Mouse (Mus musculus) heart, postnatal 25 days (tissue): ENCODE measurements around the gene Crabp2. TPM values are rescaled to one million over a fixed set of nuclear protein-coding genes. Genes with fewer than 3 reads are reported as not detected.
"Not testable (repeated sequence)": the region's sequence is repeated elsewhere in the genome, so short reads cannot be mapped to it uniquely, and the experiment has no call there.

Source experiments
- DNase-seq: peaks from one replicate; pipeline ENCODE4 v3.0.0; 2022; ENCODE audit warnings: low spot score
- intact Hi-C: fragments of 180-260 bp; cut with DNase I; formaldehyde crosslinking; loops from one replicate; pipeline ENCODE4 v1.15.1; 2025
- total RNA-seq, 2 experiments: library from RNA; stranded (reverse); gene quantifications; 2 replicates each; pipeline ENCODE4 v1.2.3; 2021

Crabp2 gene
- not detected for total RNA-seq

- no peak for DNase-seq
- intact Hi-C loops: no loop called here
Measured at GRCm38 (mm10) chr3:87948378-87949265, at the start of gene Crabp2. TSS of gene Crabp2 (plus strand) at chr3:87948666.

DNA sequence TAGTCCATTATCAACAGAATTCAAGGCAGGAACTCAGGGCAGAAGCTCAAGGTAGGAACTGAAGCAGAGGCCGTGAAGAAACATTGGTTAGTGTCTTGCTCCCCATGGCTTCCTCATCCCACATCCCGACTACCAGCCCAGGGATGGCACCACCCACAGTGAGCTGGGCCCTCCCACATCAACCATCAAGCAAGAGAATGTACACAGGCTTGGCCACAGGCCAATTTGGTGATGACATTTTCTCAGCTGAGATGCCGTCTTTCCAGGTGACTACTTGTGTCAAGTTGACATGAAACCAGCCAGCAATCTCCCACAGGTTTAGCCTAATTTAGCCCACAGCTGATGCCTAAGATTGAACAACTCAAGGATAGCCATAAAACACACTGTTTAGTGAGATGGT is 49.2 kb upstream of the Crabp2 start:
- intact Hi-C loops: no loop called here
- DNase-seq: no peak

GRCm38 (mm10) chr3:87899776-87900175 is 48.7 kb upstream of the Crabp2 start:
- intact Hi-C loops: no loop called here
- DNase-seq: no peak

DNA sequence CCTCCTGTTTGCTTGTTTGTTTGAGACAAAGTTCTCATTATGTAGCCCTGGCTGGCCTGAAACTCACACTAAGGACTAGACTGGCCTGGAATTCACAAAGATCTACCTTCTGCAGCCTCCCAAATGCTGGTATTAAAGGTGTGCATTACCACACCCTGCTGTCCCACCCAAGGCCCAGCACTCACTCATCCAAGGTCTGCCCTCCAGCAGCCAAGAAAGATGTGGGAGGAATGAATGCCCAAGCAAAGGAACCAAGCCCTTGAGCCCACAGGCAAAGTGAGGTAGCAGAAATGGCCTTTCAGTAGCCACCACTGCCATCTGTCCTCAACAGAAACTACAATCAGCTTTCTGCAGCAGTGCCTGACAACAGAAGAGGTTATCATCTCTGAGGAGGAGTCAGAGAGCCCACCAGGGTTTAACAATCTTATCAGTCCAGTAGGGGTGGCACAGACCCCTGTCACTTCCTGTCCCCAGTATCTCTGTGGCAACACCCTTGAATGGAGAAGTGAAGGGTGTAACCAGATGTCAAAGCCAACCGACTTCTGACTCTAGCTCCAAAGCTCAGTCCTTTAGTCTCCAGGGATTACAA is 47.3 kb upstream of the Crabp2 start:
- intact Hi-C loops: no loop called here
- DNase-seq: no peak

DNA sequence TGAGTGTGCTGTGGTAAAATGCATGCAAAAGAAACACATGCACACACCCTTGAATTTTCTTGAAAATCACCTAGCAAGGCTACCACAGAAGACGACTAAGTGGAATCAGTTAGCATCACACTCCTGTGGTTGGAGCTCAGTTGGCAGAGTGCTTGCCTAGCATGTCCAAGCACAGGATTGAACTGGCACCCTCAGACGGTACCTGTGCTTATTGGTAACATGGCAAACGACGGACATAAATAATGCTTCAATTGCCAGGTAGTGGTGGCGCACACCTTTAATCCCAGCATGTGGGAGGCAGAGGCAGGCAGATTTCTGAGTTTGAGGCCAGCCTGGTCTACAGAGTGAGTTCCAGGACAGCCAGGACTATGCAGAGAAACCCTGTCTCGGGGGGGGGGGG is 46.5 kb upstream of the Crabp2 start:
- intact Hi-C loops, DNase-seq: not testable (repeated sequence)

DNA sequence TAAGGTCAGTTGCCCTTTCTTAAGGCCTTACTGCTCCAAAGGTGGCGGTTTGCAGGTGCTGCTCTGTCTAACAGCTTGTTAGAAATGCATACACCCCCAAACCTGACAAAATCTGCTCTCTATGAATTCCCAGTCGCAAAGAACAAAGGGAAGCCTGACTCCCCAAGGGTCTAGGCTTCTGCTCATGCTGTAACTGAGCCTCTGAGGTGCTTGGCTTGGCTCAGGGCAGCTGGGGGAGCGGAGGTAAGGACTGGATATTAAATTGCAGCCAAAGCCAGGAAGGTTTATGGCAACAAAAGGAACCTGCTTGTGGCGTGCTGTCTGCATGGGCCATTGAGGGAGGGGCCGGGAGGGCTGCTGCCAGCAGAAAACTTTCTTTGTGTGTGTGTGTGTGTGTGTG is 44.6 kb upstream of the Crabp2 start:
- no peak for DNase-seq
- intact Hi-C loops: no loop called here

GRCm38 (mm10) chr3:87905880-87906485 is 42.5 kb upstream of the Crabp2 start, which contains the start of gene Hdgf:
TSS of gene Hdgf (plus strand) at chr3:87906321.
- peak; percentile 93 for DNase-seq
- intact Hi-C loops: loop anchor here (1.0 kb wide), 1 partner anchor 20 kb away; no protein-coding TSS in a partner anchor

GRCm38 (mm10) chr3:87906601-87906980 is 41.9 kb upstream of the Crabp2 start:
- intact Hi-C loops: loop anchor here (1.0 kb wide), 1 partner anchor 20 kb away; no protein-coding TSS in a partner anchor
- peak; percentile 51 for DNase-seq

DNA sequence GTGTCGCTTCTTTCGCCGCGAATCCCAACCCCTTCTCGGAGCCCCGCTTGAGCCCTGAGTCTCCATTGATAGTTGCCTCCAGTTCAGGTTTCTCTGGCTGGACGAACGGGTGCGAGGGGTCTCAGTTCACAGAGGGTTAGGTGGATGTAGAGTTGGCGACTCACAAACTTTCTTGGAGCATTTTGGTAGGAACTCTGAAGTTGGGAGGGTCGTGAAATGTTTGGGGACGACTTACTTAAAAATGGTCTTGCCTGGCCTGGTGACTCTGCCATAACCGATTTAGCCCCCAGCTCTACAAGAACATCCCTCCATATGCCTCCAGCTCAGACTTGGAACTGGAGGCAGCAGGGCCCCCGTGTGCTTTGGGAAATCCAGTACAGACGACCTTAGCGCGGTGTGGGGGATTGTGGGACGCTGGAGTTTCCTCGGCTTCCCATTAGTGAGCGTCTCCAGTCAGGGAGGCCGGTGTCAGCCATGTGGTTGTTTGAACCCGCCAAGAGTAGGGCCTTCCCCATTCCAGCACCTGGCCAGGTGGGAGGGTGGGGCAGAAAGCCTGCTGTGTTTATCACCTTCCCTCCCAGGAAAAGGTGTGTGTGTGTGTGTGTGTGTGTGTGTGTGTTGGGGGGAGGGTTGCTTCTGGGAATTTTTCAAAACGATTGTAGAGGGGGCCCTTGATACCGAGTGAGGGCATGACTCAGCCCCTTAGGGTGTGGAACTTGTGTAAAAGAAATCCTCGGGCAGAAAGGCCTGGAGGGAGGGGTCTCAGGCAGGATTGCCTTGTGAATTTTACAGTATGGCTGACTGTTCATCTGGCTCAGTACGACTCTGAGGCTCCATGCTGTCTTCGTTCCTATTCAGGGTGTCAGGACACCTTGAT is 41.2 kb upstream of the Crabp2 start:
- intact Hi-C loops: loop anchor here (1.0 kb wide), 1 partner anchor 21 kb away; no protein-coding TSS in a partner anchor
- no peak for DNase-seq

GRCm38 (mm10) chr3:87907906-87908305 is 40.6 kb upstream of the Crabp2 start:
- intact Hi-C loops: no loop called here
- no peak for DNase-seq

- intact Hi-C loops: no loop called here
- no peak for DNase-seq
Measured at GRCm38 (mm10) chr3:87909381-87909780, 39.1 kb upstream of the Crabp2 start.

DNA sequence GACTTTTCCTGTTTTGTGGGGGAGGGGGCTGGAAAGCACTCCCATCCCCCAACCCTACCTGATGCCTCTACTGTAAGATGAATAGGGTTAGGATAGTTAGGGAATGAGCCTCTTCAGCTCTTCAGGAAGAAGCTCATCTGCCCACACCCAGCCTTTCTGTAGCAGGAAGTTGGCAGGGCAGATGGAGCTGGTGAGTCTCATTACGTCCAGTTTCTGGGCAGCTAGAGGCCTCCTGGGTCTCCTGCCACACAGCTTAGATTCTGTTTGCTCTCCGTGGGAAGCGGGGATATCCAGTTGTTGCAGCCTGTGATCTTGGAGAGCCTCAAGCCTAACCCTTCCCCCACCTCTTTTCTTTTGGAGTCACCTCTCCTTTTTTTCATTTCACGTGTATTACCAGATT is 38.6 kb upstream of the Crabp2 start:
- intact Hi-C loops: no loop called here
- DNase-seq: no peak

DNA sequence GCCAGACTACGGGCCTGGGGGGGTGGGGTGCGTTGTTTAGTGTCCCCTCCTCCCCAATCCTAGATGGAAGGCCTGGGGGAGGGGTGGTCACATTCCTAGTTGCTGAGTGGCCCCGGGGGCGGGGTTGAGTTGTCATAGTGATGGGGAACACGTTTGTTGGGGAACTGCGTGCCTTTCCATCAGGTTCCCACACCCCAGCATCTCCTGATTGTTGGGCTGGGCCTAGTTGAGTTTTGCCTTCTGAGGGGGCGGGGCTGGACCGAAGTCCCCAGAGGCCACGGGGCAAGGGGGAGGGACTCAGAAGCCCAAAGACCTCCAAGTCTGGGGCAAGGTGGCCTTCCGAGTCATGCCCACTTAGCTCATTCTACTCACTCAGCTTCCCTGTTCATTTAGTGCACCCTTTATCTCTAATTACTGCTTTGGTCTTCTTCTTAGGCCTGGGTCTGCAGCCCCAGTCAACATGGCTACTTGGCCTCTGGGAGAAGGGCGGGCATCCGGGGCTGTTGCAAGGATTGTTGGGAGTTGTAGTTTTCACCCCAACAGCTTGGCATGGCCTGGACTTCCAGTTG is 37.8 kb upstream of the Crabp2 start:
- peak; percentile 71 for DNase-seq
- intact Hi-C loops: no loop called here

DNA sequence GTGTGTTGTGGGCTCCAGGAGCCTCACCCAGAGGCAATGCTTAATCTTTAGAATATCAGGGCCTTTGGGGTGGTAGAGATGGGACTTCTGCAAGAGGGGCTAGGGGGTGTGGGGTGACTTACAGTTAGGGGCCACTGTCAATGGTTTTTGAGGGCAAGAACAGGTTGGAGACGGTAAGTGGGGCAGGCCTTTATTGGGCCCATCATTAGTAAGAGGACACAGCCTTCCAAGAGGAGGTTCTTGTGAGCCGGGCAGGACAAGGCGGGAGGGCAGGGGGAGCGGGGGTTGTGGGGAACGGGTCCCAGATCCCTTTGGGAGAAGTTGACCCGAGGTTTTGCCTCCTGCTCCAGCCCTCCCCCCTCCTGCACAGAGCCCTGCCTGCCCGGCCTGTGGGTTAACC is 35.0 kb upstream of the Crabp2 start:
- DNase-seq: no peak
- intact Hi-C loops: no loop called here

GRCm38 (mm10) chr3:87913891-87914290 is 34.6 kb upstream of the Crabp2 start:
- no peak for DNase-seq
- intact Hi-C loops: no loop called here

GRCm38 (mm10) chr3:87916990-87917389 is 31.5 kb upstream of the Crabp2 start:
- intact Hi-C loops: no loop called here
- DNase-seq: no peak

DNA sequence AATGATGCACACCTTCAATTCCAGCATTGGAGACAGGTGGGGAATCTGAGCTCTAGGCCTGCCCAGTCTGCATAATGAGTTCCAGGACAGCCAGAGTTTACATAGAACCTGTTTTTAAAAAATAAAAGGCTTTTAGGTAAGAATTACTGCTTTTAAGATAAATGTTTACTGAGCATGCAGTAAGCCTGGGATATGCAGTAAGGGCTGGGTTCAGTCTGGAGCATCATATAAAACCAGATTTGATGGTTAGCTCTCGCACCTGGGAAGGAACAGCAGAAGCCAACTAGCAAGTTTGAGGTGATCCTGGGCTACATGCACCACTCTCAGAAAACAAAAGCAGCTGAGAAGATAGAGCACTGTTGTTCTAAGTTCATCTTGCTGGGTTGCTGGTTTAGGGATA is 29.9 kb upstream of the Crabp2 start:
- intact Hi-C loops: loop anchor here (1.0 kb wide), 1 partner anchor 32 kb away; no protein-coding TSS in a partner anchor
- DNase-seq: no peak

- intact Hi-C loops: no loop called here
- DNase-seq: peak; percentile 69
Measured at GRCm38 (mm10) chr3:87919336-87920108, 28.9 kb upstream of the Crabp2 start, which contains the start of gene Mrpl24. TSS of gene Mrpl24 (plus strand) at chr3:87919506.
